Mouse (Mus musculus) stomach, postnatal 0 days (tissue): Measurements from ENCODE around the gene Aplp2.
A peak's percentile ranks its signal among the peaks of the same experiment; 100 is the strongest.

Experiments
- CTCF ChIP-seq: IDR thresholded peaks from 2 replicates; pipeline ENCODE4 v1.5.1; 2016; ENCODE audit warnings: antibody characterized with exemption, low read depth, mild to moderate bottlenecking, moderate library complexity
- EP300 ChIP-seq: optimal IDR thresholded peaks from 2 replicates; pipeline ENCODE3; 2016; ENCODE audit warnings: antibody characterized with exemption

GRCm38 (mm10) chr9:31254697-31255004 lies 43.0 kb upstream of the Aplp2 start:
- peak; percentile 35; the same call in 1 of the 2 replicates for TF ChIP-seq CTCF
- TF ChIP-seq EP300 = no peak
